Mouse (Mus musculus): ENCODE measurements at regions not wholly inside any gene's neighbourhood (a gene's known extent, or its start where the extent isn't known, plus 50 kb on each side); places are given as distances from the start of the nearest gene placed in this dataset.

- no peaks in the 10 kb centered on the region for H3K9me3 ChIP-seq (replicated peaks)
- H3K4me2 ChIP-seq (replicated peaks): no peak overlapping the region
- no peaks in the 10 kb centered on the region for H3K4me1 ChIP-seq
- H3K27ac ChIP-seq (replicated peaks): no peak overlapping the region
- WGBS: 63% methylated on average over 4 of the region's 4 CpGs
- H3K4me3 ChIP-seq (replicated peaks): no peak overlapping the region
- H3K9ac ChIP-seq: no peak overlapping the region
- H3K36me3 ChIP-seq: no peaks in the 10 kb centered on the region
- H3K27me3 ChIP-seq: no peaks in the 10 kb centered on the region
- no peak for ATAC-seq (ENCODE audit: insufficient number of reproducible peaks, low FRiP score, low TSS enrichment, low read depth)
Observed at GRCm38 (mm10) chr15:56066540-56066939, 1410.9 kb downstream of the Slc22a22 start.

- Histone ChIP-seq H3K9me3 (replicated peaks) (no peaks in the 10 kb centered on the region), H3K36me3 (no peaks in the 10 kb centered on the region), H3K9ac (no peak overlapping the region), H3K4me3 (replicated peaks) (no peak overlapping the region), H3K4me1 (no peaks in the 10 kb centered on the region), H3K27me3 (no peaks in the 10 kb centered on the region), H3K27ac (replicated peaks) (no peak overlapping the region), H3K4me2 (replicated peaks) (no peak overlapping the region)
- 33% methylated on average over 7 of the region's 7 CpGs for WGBS
- no peak for ATAC-seq (ENCODE audit: insufficient number of reproducible peaks, low FRiP score, low TSS enrichment, low read depth)
Observed at GRCm38 (mm10) chr15:56065872-56066534, 1411.4 kb downstream of the Slc22a22 start.

- Histone ChIP-seq H3K4me1 (no peaks in the 10 kb centered on the region), H3K27me3 (no peaks in the 10 kb centered on the region), H3K27ac (replicated peaks) (no peak overlapping the region), H3K9ac (no peak overlapping the region), H3K4me2 (replicated peaks) (no peak overlapping the region), H3K36me3 (no peaks in the 10 kb centered on the region), H3K4me3 (replicated peaks) (no peak overlapping the region), H3K9me3 (replicated peaks) (no peaks in the 10 kb centered on the region)
- 39% methylated on average over 3 of the region's 3 CpGs for WGBS
- no peak for ATAC-seq (ENCODE audit: insufficient number of reproducible peaks, low FRiP score, low TSS enrichment, low read depth)
Observed at GRCm38 (mm10) chr15:56062576-56062975, 1414.8 kb downstream of the Slc22a22 start.

GRCm38 (mm10) chr15:56061326-56061725 is 1416.1 kb downstream of the Slc22a22 start:
- H3K27me3 ChIP-seq: no peaks in the 10 kb centered on the region
- no peaks in the 10 kb centered on the region for H3K9me3 ChIP-seq (replicated peaks)
- no peaks in the 10 kb centered on the region for H3K36me3 ChIP-seq
- WGBS: 60% methylated on average over 4 of the region's 4 CpGs
- no peak overlapping the region for H3K27ac ChIP-seq (replicated peaks)
- no peak overlapping the region for H3K4me3 ChIP-seq (replicated peaks)
- no peaks in the 10 kb centered on the region for H3K4me1 ChIP-seq
- ATAC-seq (ENCODE audit: insufficient number of reproducible peaks, low FRiP score, low TSS enrichment, low read depth): no peak
- no peak overlapping the region for H3K9ac ChIP-seq
- no peak overlapping the region for H3K4me2 ChIP-seq (replicated peaks)

GRCm38 (mm10) chr15:56050716-56051115 is 1426.7 kb downstream of the Slc22a22 start:
- H3K36me3 ChIP-seq: no peaks in the 10 kb centered on the region

GRCm38 (mm10) chr15:56047832-56048231 is 1429.6 kb downstream of the Slc22a22 start:
- H3K4me1 ChIP-seq: 0 out of 2 replicates have a peak, but pooled peaks cover 3% of the 10 kb centered on the region
- no peak for ATAC-seq (ENCODE audit: insufficient number of reproducible peaks, low FRiP score, low TSS enrichment, low read depth)
- no peaks in the 10 kb centered on the region for H3K36me3 ChIP-seq
- no peak overlapping the region for H3K4me3 ChIP-seq (replicated peaks)
- H3K9ac ChIP-seq: no peak overlapping the region
- H3K4me2 ChIP-seq (replicated peaks): no peak overlapping the region
- WGBS: 85% methylated on average over 2 of the region's 2 CpGs
- H3K27ac ChIP-seq (replicated peaks): no peak overlapping the region
- no peaks in the 10 kb centered on the region for H3K9me3 ChIP-seq (replicated peaks)
- no peaks in the 10 kb centered on the region for H3K27me3 ChIP-seq

More at GRCm38 (mm10) chr15:56050716-56051115, 1426.7 kb downstream of the Slc22a22 start:
- H3K27ac ChIP-seq (replicated peaks): no peak overlapping the region
- H3K4me1 ChIP-seq: 0 out of 2 replicates have a peak, but pooled peaks cover 3% of the 10 kb centered on the region
- H3K4me2 ChIP-seq (replicated peaks): no peak overlapping the region
- no peaks in the 10 kb centered on the region for H3K27me3 ChIP-seq
- no peak overlapping the region for H3K9ac ChIP-seq
- 43% methylated on average over 7 of the region's 7 CpGs for WGBS
- H3K9me3 ChIP-seq (replicated peaks): no peaks in the 10 kb centered on the region
- H3K4me3 ChIP-seq (replicated peaks): no peak overlapping the region
- ATAC-seq (ENCODE audit: insufficient number of reproducible peaks, low FRiP score, low TSS enrichment, low read depth): no peak

GRCm38 (mm10) chr15:56046679-56047532 is 1430.5 kb downstream of the Slc22a22 start:
- H3K9me3 ChIP-seq (replicated peaks): no peaks in the 10 kb centered on the region
- 25% methylated on average over 16 of the region's 16 CpGs for WGBS
- no peak overlapping the region for H3K27ac ChIP-seq (replicated peaks)
- no peak overlapping the region for H3K9ac ChIP-seq
- H3K4me3 ChIP-seq (replicated peaks): peak overlapping the region; percentile 37
- 0 out of 2 replicates have a peak, but pooled peaks cover 3% of the 10 kb centered on the region for H3K4me1 ChIP-seq
- no peaks in the 10 kb centered on the region for H3K36me3 ChIP-seq
- no peak for ATAC-seq (ENCODE audit: insufficient number of reproducible peaks, low FRiP score, low TSS enrichment, low read depth)
- H3K27me3 ChIP-seq: no peaks in the 10 kb centered on the region
- peak overlapping the region; percentile 57 for H3K4me2 ChIP-seq (replicated peaks)

- Histone ChIP-seq H3K36me3 (no peaks in the 10 kb centered on the region), H3K9ac (no peak overlapping the region), H3K4me2 (replicated peaks) (no peak overlapping the region), H3K27ac (replicated peaks) (no peak overlapping the region), H3K9me3 (replicated peaks) (no peaks in the 10 kb centered on the region), H3K4me3 (replicated peaks) (no peak overlapping the region), H3K4me1 (0 out of 2 replicates have a peak, but pooled peaks cover 3% of the 10 kb centered on the region), H3K27me3 (no peaks in the 10 kb centered on the region)
- ATAC-seq (ENCODE audit: insufficient number of reproducible peaks, low FRiP score, low TSS enrichment, low read depth): no peak
- WGBS: 85% methylated on average over 10 of the region's 10 CpGs
Observed at GRCm38 (mm10) chr15:56045510-56046245, 1431.7 kb downstream of the Slc22a22 start.

GRCm38 (mm10) chr15:56043282-56043681 is 1434.1 kb downstream of the Slc22a22 start:
- no peaks in the 10 kb centered on the region for H3K36me3 ChIP-seq
- 61% methylated on average over 4 of the region's 4 CpGs for WGBS
- no peak overlapping the region for H3K9ac ChIP-seq
- H3K9me3 ChIP-seq (replicated peaks): no peaks in the 10 kb centered on the region
- no peak overlapping the region for H3K4me3 ChIP-seq (replicated peaks)
- no peak overlapping the region for H3K27ac ChIP-seq (replicated peaks)
- no peak for ATAC-seq (ENCODE audit: insufficient number of reproducible peaks, low FRiP score, low TSS enrichment, low read depth)
- no peaks in the 10 kb centered on the region for H3K27me3 ChIP-seq
- no peak overlapping the region for H3K4me2 ChIP-seq (replicated peaks)
- H3K4me1 ChIP-seq: 0 out of 2 replicates have a peak, but pooled peaks cover 3% of the 10 kb centered on the region

GRCm38 (mm10) chr15:56042449-56042848 is 1435.0 kb downstream of the Slc22a22 start:
- Histone ChIP-seq H3K27ac (replicated peaks) (no peak overlapping the region), H3K4me2 (replicated peaks) (no peak overlapping the region), H3K27me3 (no peaks in the 10 kb centered on the region), H3K4me1 (0 out of 2 replicates have a peak, but pooled peaks cover 3% of the 10 kb centered on the region), H3K9ac (no peak overlapping the region), H3K4me3 (replicated peaks) (no peak overlapping the region), H3K36me3 (no peaks in the 10 kb centered on the region), H3K9me3 (replicated peaks) (0 out of 2 replicates have a peak, but pooled peaks cover 4% of the 10 kb centered on the region)
- ATAC-seq (ENCODE audit: insufficient number of reproducible peaks, low FRiP score, low TSS enrichment, low read depth): no peak

GRCm38 (mm10) chr15:56030007-56030406 is 1447.4 kb downstream of the Slc22a22 start:
- no peak overlapping the region for H3K9ac ChIP-seq
- WGBS: 86% methylated on average over 2 of the region's 2 CpGs
- H3K4me2 ChIP-seq (replicated peaks): no peak overlapping the region
- H3K27me3 ChIP-seq: no peaks in the 10 kb centered on the region
- no peak for ATAC-seq (ENCODE audit: insufficient number of reproducible peaks, low FRiP score, low TSS enrichment, low read depth)
- H3K4me1 ChIP-seq: no peaks in the 10 kb centered on the region
- H3K36me3 ChIP-seq: no peaks in the 10 kb centered on the region
- no peak overlapping the region for H3K27ac ChIP-seq (replicated peaks)
- H3K4me3 ChIP-seq (replicated peaks): no peak overlapping the region
- H3K9me3 ChIP-seq (replicated peaks): 0 out of 2 replicates have a peak, but pooled peaks cover 3% of the 10 kb centered on the region

Data from embryonic facial prominence, embryonic 15.5 days (tissue).